Mouse (Mus musculus) midbrain, embryonic 16.5 days (tissue): ENCODE results near the gene Pgpep1. TPM values are rescaled to one million over a fixed set of nuclear protein-coding genes. Genes with fewer than 3 reads are reported as not detected.

Source experiments
- ATAC-seq: fragments of 200-750 bp; cut with Nextera tagmentation; 2 replicates; pipeline ENCODE4 v1.8.0; 2017; ENCODE audit warnings: moderate TSS enrichment
- H3K27ac ChIP-seq: fragments of 300-500 bp; sonication (generic); 2 replicates; pipeline ENCODE4 v1.5.1; 2014; ENCODE audit warnings: mild to moderate bottlenecking, low read length, mixed read lengths
- H3K27me3 ChIP-seq: fragments of 300-500 bp; sonication (generic); 2 replicates; pipeline ENCODE4 v1.6.1; 2014; ENCODE audit warnings: low read depth, low read length, mixed read lengths; ENCODE audit not compliant: control insufficient read depth, insufficient read depth
- H3K36me3 ChIP-seq: fragments of 300-500 bp; sonication (generic); 2 replicates; pipeline ENCODE4 v1.6.1; 2014; ENCODE audit warnings: mild to moderate bottlenecking, low read length, moderate library complexity, mixed read lengths; ENCODE audit not compliant: control insufficient read depth, insufficient read depth
- H3K4me1 ChIP-seq: fragments of 300-500 bp; sonication (generic); 2 replicates; pipeline ENCODE4 v1.6.1; 2014; ENCODE audit warnings: mild to moderate bottlenecking, low read length, mixed read lengths; ENCODE audit not compliant: control insufficient read depth, insufficient read depth
- H3K4me2 ChIP-seq: fragments of 300-500 bp; sonication (generic); 2 replicates; pipeline ENCODE4 v1.6.1; 2014; ENCODE audit warnings: mild to moderate bottlenecking, low read length, mixed read lengths
- H3K4me3 ChIP-seq: fragments of 300-500 bp; sonication (generic); 2 replicates; pipeline ENCODE4 v1.5.1; 2014; ENCODE audit warnings: low read depth, mild to moderate bottlenecking, low read length, moderate library complexity, mixed read lengths
- H3K9ac ChIP-seq: fragments of 300-500 bp; sonication (generic); 2 replicates; pipeline ENCODE4 v1.6.1; 2014; ENCODE audit warnings: low read depth, low read length, mixed read lengths
- H3K9me3 ChIP-seq: fragments of 300-500 bp; sonication (generic); replicated peaks from 2 replicates; pipeline ENCODE4 v1.6.1; 2014; ENCODE audit warnings: mild to moderate bottlenecking, low read length, mixed read lengths; ENCODE audit not compliant: control insufficient read depth, poor library complexity, severe bottlenecking
- WGBS: fragments of 180-500 bp; shearing (Covaris S2); extraction: QIAGEN DNeasy Blood & Tissue Kit; methylation state at CpG from one replicate; pipeline ENCODE4 v1.1.7; 2014; 5-methylcytosine and 5-hydroxymethylcytosine counted together
- polyA plus RNA-seq: library from polyadenylated mRNA; unstranded; fragments of >200 nt; fragmentation: Nextera tagmentation; extraction: Ambion mirVana; gene quantifications from 2 replicates; pipeline ENCODE4 v1.2.1, GENCODE M21; 2015

Pgpep1 gene
- polyA plus RNA-seq, 1 experiment from 2014 or later, result 69.7 TPM

- ATAC-seq, result no peak
- H3K27ac ChIP-seq, result no peak overlapping the region
- peaks cover 28% of the 10 kb centered on the region for H3K4me1 ChIP-seq
- no peaks in the 10 kb centered on the region for H3K9me3 ChIP-seq
- H3K4me3 ChIP-seq, result no peak overlapping the region
- H3K4me2 ChIP-seq, result no peak overlapping the region
- 86% methylated on average over 5 of the region's 5 CpGs for WGBS
- H3K9ac ChIP-seq, result no peak overlapping the region
- H3K27me3 ChIP-seq, result no peaks in the 10 kb centered on the region; the same call in 1 of the 2 replicates
- H3K36me3 ChIP-seq, result no peaks in the 10 kb centered on the region
Observed at GRCm38 (mm10) chr8:70693636-70694035, 33.4 kb upstream of the Pgpep1 start.

- 0% methylated on average over 16 of the region's 20 CpGs for WGBS
- H3K9me3 ChIP-seq, result no peaks in the 10 kb centered on the region
- 0 out of 2 replicates have a peak overlapping the region, but pooled peaks have one; percentile 15 for H3K27ac ChIP-seq
- H3K4me2 ChIP-seq, result peak overlapping the region; percentile 65
- H3K4me1 ChIP-seq, result peaks cover 14% of the 10 kb centered on the region
- ATAC-seq, result peak; percentile 26
- no peaks in the 10 kb centered on the region for H3K36me3 ChIP-seq
- peak overlapping the region; percentile 32 for H3K4me3 ChIP-seq
- peak overlapping the region; percentile 60 for H3K9ac ChIP-seq
- no peaks in the 10 kb centered on the region; the same call in 1 of the 2 replicates for H3K27me3 ChIP-seq
Observed at GRCm38 (mm10) chr8:70691727-70692231, 31.6 kb upstream of the Pgpep1 start.

- peak overlapping the region; percentile 65 for H3K4me2 ChIP-seq
- H3K4me1 ChIP-seq, result peaks cover 10% of the 10 kb centered on the region
- H3K36me3 ChIP-seq, result no peaks in the 10 kb centered on the region
- no peaks in the 10 kb centered on the region for H3K9me3 ChIP-seq
- H3K27me3 ChIP-seq, result no peaks in the 10 kb centered on the region; the same call in 1 of the 2 replicates
- peak overlapping the region; percentile 60 for H3K9ac ChIP-seq
- 54% methylated on average over 4 of the region's 4 CpGs for WGBS
- no peak overlapping the region for H3K27ac ChIP-seq
- no peak for ATAC-seq
- H3K4me3 ChIP-seq, result peak overlapping the region; percentile 32
Observed at GRCm38 (mm10) chr8:70691230-70691629, 31.0 kb upstream of the Pgpep1 start.

GRCm38 (mm10) chr8:70689892-70690390 lies 29.8 kb upstream of the Pgpep1 start:
- Histone ChIP-seq H3K9me3 (no peaks in the 10 kb centered on the region), H3K9ac (no peak overlapping the region), H3K27ac (no peak overlapping the region), H3K4me2 (no peak overlapping the region), H3K27me3 (no peaks in the 10 kb centered on the region), H3K36me3 (no peaks in the 10 kb centered on the region), H3K4me3 (no peak overlapping the region), H3K4me1 (peaks cover 10% of the 10 kb centered on the region)
- WGBS, result 75% methylated on average over 5 of the region's 5 CpGs
- no peak for ATAC-seq

GRCm38 (mm10) chr8:70688136-70688535 lies 27.9 kb upstream of the Pgpep1 start:
- Histone ChIP-seq H3K4me1 (peaks cover 14% of the 10 kb centered on the region), H3K9me3 (no peaks in the 10 kb centered on the region), H3K27me3 (no peaks in the 10 kb centered on the region), H3K9ac (no peak overlapping the region), H3K4me3 (no peak overlapping the region), H3K27ac (no peak overlapping the region), H3K36me3 (no peaks in the 10 kb centered on the region), H3K4me2 (no peak overlapping the region)
- ATAC-seq, result no peak
- 97% methylated on average over 3 of the region's 3 CpGs for WGBS

GRCm38 (mm10) chr8:70687576-70687975 lies 27.4 kb upstream of the Pgpep1 start:
- ATAC-seq, result no peak
- Histone ChIP-seq H3K4me1 (peaks cover 14% of the 10 kb centered on the region), H3K27ac (no peak overlapping the region), H3K9ac (no peak overlapping the region), H3K9me3 (no peaks in the 10 kb centered on the region), H3K4me3 (no peak overlapping the region), H3K27me3 (no peaks in the 10 kb centered on the region), H3K36me3 (no peaks in the 10 kb centered on the region), H3K4me2 (no peak overlapping the region)
- WGBS, result 85% methylated on average over 8 of the region's 8 CpGs

- no peaks in the 10 kb centered on the region for H3K36me3 ChIP-seq
- H3K4me1 ChIP-seq, result peaks cover 4% of the 10 kb centered on the region; the same call in 1 of the 2 replicates
- no peak overlapping the region for H3K4me3 ChIP-seq
- H3K4me2 ChIP-seq, result peak overlapping the region; percentile 6; the same call in 1 of the 2 replicates
- peak overlapping the region; percentile 38; the same call in 1 of the 2 replicates for H3K27ac ChIP-seq
- peak; percentile 74 for ATAC-seq
- H3K27me3 ChIP-seq, result no peaks in the 10 kb centered on the region
- H3K9me3 ChIP-seq, result no peaks in the 10 kb centered on the region
- H3K9ac ChIP-seq, result peak overlapping the region; percentile 32; the same call in 1 of the 2 replicates
- 26% methylated on average over 7 of the region's 7 CpGs for WGBS
Observed at GRCm38 (mm10) chr8:70684291-70684690, 24.1 kb upstream of the Pgpep1 start.

- Histone ChIP-seq H3K27me3 (no peaks in the 10 kb centered on the region), H3K36me3 (peaks cover 6% of the 10 kb centered on the region; the same call in 1 of the 2 replicates), H3K4me3 (no peak overlapping the region), H3K4me1 (peaks cover 4% of the 10 kb centered on the region; the same call in 1 of the 2 replicates), H3K9ac (no peak overlapping the region), H3K9me3 (no peaks in the 10 kb centered on the region), H3K27ac (no peak overlapping the region), H3K4me2 (no peak overlapping the region)
- 79% methylated on average over 3 of the region's 3 CpGs for WGBS
- no peak for ATAC-seq
Observed at GRCm38 (mm10) chr8:70682692-70683091, 22.5 kb upstream of the Pgpep1 start.

GRCm38 (mm10) chr8:70682193-70682592 lies 22.0 kb upstream of the Pgpep1 start:
- Histone ChIP-seq H3K27me3 (no peaks in the 10 kb centered on the region), H3K4me3 (no peak overlapping the region), H3K27ac (no peak overlapping the region), H3K9ac (no peak overlapping the region), H3K36me3 (peaks cover 6% of the 10 kb centered on the region; the same call in 1 of the 2 replicates), H3K4me2 (no peak overlapping the region), H3K9me3 (no peaks in the 10 kb centered on the region), H3K4me1 (peaks cover 4% of the 10 kb centered on the region; the same call in 1 of the 2 replicates)
- no peak for ATAC-seq
- 6% methylated on average over 19 of the region's 19 CpGs for WGBS
